Mouse (Mus musculus): ENCODE measurements around the gene Pkp2. TPM values are rescaled to one million over a fixed set of nuclear protein-coding genes. Genes with fewer than 3 reads are reported as not detected.
"Not testable (repeated sequence)": the region's sequence is repeated elsewhere in the genome, so short reads cannot be mapped to it uniquely, and the experiment has no call there.

Gene Pkp2
- polyA plus RNA-seq, 1 experiment, result not detected

GRCm38 (mm10) chr16:16222651-16223050, 9.5 kb downstream of the Pkp2 start:
- TF ChIP-seq POLR2A (IDR thresholded peaks at IDR 0.05; ENCODE audit: insufficient read depth, low read depth, low read length) (no peak), CTCF (IDR thresholded peaks at IDR 0.05; ENCODE audit: insufficient read depth, low read depth, low read length) (no peak)
- H3K27ac ChIP-seq (ENCODE audit: insufficient read depth, low read depth, low read length), result no peak overlapping the region
- no peak overlapping the region for H3K4me3 ChIP-seq (ENCODE audit: insufficient read depth, low read depth, low read length)
- WGBS, result 81% methylated on average over 1 of the region's 1 CpGs
- H3K4me1 ChIP-seq (ENCODE audit: control insufficient read depth, insufficient read depth, low read length), result peaks cover 5% of the 10 kb centered on the region; the same call in 1 of the 2 replicates

- H3K4me1 ChIP-seq (ENCODE audit: control insufficient read depth, insufficient read depth, low read length), result peaks cover 5% of the 10 kb centered on the region; the same call in 1 of the 2 replicates
- H3K27ac ChIP-seq (ENCODE audit: insufficient read depth, low read depth, low read length), result no peak overlapping the region
- 25% methylated on average over 4 of the region's 4 CpGs for WGBS
- H3K4me3 ChIP-seq (ENCODE audit: insufficient read depth, low read depth, low read length), result no peak overlapping the region
- TF ChIP-seq POLR2A (IDR thresholded peaks at IDR 0.05; ENCODE audit: insufficient read depth, low read depth, low read length), result no peak
Observed at GRCm38 (mm10) chr16:16224506-16224924, 11.4 kb downstream of the Pkp2 start.

GRCm38 (mm10) chr16:16225828-16226227, 12.7 kb downstream of the Pkp2 start:
- TF ChIP-seq POLR2A (IDR thresholded peaks at IDR 0.05; ENCODE audit: insufficient read depth, low read depth, low read length) (no peak), CTCF (IDR thresholded peaks at IDR 0.05; ENCODE audit: insufficient read depth, low read depth, low read length) (no peak)
- Histone ChIP-seq H3K27ac (ENCODE audit: insufficient read depth, low read depth, low read length) (no peak overlapping the region), H3K4me3 (ENCODE audit: insufficient read depth, low read depth, low read length) (no peak overlapping the region), H3K4me1 (ENCODE audit: control insufficient read depth, insufficient read depth, low read length) (peaks cover 5% of the 10 kb centered on the region; the same call in 1 of the 2 replicates)
- WGBS, result 51% methylated on average over 22 of the region's 22 CpGs

GRCm38 (mm10) chr16:16230439-16230838, 17.3 kb downstream of the Pkp2 start:
- Histone ChIP-seq H3K4me3 (ENCODE audit: insufficient read depth, low read depth, low read length) (no peak overlapping the region), H3K27ac (ENCODE audit: insufficient read depth, low read depth, low read length) (no peak overlapping the region), H3K4me1 (ENCODE audit: control insufficient read depth, insufficient read depth, low read length) (peaks cover 5% of the 10 kb centered on the region; the same call in 1 of the 2 replicates)
- 96% methylated on average over 5 of the region's 5 CpGs for WGBS
- TF ChIP-seq POLR2A (IDR thresholded peaks at IDR 0.05; ENCODE audit: insufficient read depth, low read depth, low read length), result no peak
- no peak for TF ChIP-seq CTCF (IDR thresholded peaks at IDR 0.05; ENCODE audit: insufficient read depth, low read depth, low read length)

- TF ChIP-seq CTCF (IDR thresholded peaks at IDR 0.05; ENCODE audit: insufficient read depth, low read depth, low read length), result no peak
- no peak for TF ChIP-seq POLR2A (IDR thresholded peaks at IDR 0.05; ENCODE audit: insufficient read depth, low read depth, low read length)
- H3K4me3 ChIP-seq (ENCODE audit: insufficient read depth, low read depth, low read length), result no peak overlapping the region
- no peaks in the 10 kb centered on the region for H3K4me1 ChIP-seq (ENCODE audit: control insufficient read depth, insufficient read depth, low read length)
- H3K27ac ChIP-seq (ENCODE audit: insufficient read depth, low read depth, low read length), result no peak overlapping the region
- WGBS, result 97% methylated on average over 2 of the region's 2 CpGs
Observed at GRCm38 (mm10) chr16:16233919-16234318, 20.8 kb downstream of the Pkp2 start.

GRCm38 (mm10) chr16:16236681-16237080, 23.6 kb downstream of the Pkp2 start:
- H3K27ac ChIP-seq (ENCODE audit: insufficient read depth, low read depth, low read length); H3K4me1 ChIP-seq (ENCODE audit: control insufficient read depth, insufficient read depth, low read length); H3K4me3 ChIP-seq (ENCODE audit: insufficient read depth, low read depth, low read length): not testable (repeated sequence)
- WGBS, result 83% methylated on average over 9 of the region's 9 CpGs

GRCm38 (mm10) chr16:16238356-16238755, 25.2 kb downstream of the Pkp2 start:
- Histone ChIP-seq H3K27ac (ENCODE audit: insufficient read depth, low read depth, low read length) (no peak overlapping the region), H3K4me1 (ENCODE audit: control insufficient read depth, insufficient read depth, low read length) (no peaks in the 10 kb centered on the region), H3K4me3 (ENCODE audit: insufficient read depth, low read depth, low read length) (no peak overlapping the region)
- WGBS, result 71% methylated on average over 2 of the region's 2 CpGs
- TF ChIP-seq CTCF (IDR thresholded peaks at IDR 0.05; ENCODE audit: insufficient read depth, low read depth, low read length), result no peak
- TF ChIP-seq POLR2A (IDR thresholded peaks at IDR 0.05; ENCODE audit: insufficient read depth, low read depth, low read length), result no peak

GRCm38 (mm10) chr16:16244711-16245110, 31.6 kb downstream of the Pkp2 start:
- no peak overlapping the region for H3K27ac ChIP-seq (ENCODE audit: insufficient read depth, low read depth, low read length)
- TF ChIP-seq POLR2A (IDR thresholded peaks at IDR 0.05; ENCODE audit: insufficient read depth, low read depth, low read length), result no peak
- TF ChIP-seq CTCF (IDR thresholded peaks at IDR 0.05; ENCODE audit: insufficient read depth, low read depth, low read length), result no peak
- no peak overlapping the region for H3K4me3 ChIP-seq (ENCODE audit: insufficient read depth, low read depth, low read length)
- 60% methylated on average over 2 of the region's 2 CpGs for WGBS
- no peaks in the 10 kb centered on the region for H3K4me1 ChIP-seq (ENCODE audit: control insufficient read depth, insufficient read depth, low read length)

- no peaks in the 10 kb centered on the region for H3K4me1 ChIP-seq (ENCODE audit: control insufficient read depth, insufficient read depth, low read length)
- TF ChIP-seq CTCF (IDR thresholded peaks at IDR 0.05; ENCODE audit: insufficient read depth, low read depth, low read length) (no peak), POLR2A (IDR thresholded peaks at IDR 0.05; ENCODE audit: insufficient read depth, low read depth, low read length) (no peak)
- H3K4me3 ChIP-seq (ENCODE audit: insufficient read depth, low read depth, low read length), result no peak overlapping the region
- H3K27ac ChIP-seq (ENCODE audit: insufficient read depth, low read depth, low read length), result no peak overlapping the region
- 44% methylated on average over 2 of the region's 2 CpGs for WGBS
Observed at GRCm38 (mm10) chr16:16250470-16250869, 37.4 kb downstream of the Pkp2 start.

All from olfactory bulb, adult 2 months (tissue).